Mouse (Mus musculus) kidney, embryonic 16.5 days (tissue): ENCODE results near the gene Abca12. TPM values are rescaled to one million over a fixed set of nuclear protein-coding genes. Genes with fewer than 3 reads are reported as not detected.

Source experiments
- ATAC-seq: fragments of 200-750 bp; cut with Nextera tagmentation; 2 replicates; pipeline ENCODE4 v1.8.0; 2017; ENCODE audit warnings: moderate TSS enrichment; ENCODE audit not compliant: low FRiP score, low TSS enrichment
- H3K27ac ChIP-seq: fragments of 300-500 bp; sonication (generic); 2 replicates; pipeline ENCODE4 v1.5.1; 2014; ENCODE audit warnings: low read length
- H3K27me3 ChIP-seq: fragments of 300-500 bp; sonication (generic); 2 replicates; pipeline ENCODE4 v1.6.1; 2014; ENCODE audit warnings: low read length, control low read depth, mixed read lengths; ENCODE audit not compliant: insufficient read depth
- H3K36me3 ChIP-seq: fragments of 300-500 bp; sonication (generic); 2 replicates; pipeline ENCODE4 v1.6.1; 2014; ENCODE audit warnings: low read length, control low read depth, mixed read lengths; ENCODE audit not compliant: insufficient read depth
- H3K4me1 ChIP-seq: fragments of 300-500 bp; sonication (generic); 2 replicates; pipeline ENCODE4 v1.6.1; 2014; ENCODE audit warnings: low read length, control low read depth, mixed read lengths; ENCODE audit not compliant: insufficient read depth
- H3K4me2 ChIP-seq: fragments of 300-500 bp; sonication (generic); replicated peaks from 2 replicates; pipeline ENCODE4 v1.6.1; 2014; ENCODE audit warnings: low read depth, low read length
- H3K4me3 ChIP-seq: fragments of 300-500 bp; sonication (generic); 2 replicates; pipeline ENCODE4 v1.5.1; 2014; ENCODE audit warnings: mild to moderate bottlenecking, low read length
- H3K9ac ChIP-seq: fragments of 300-500 bp; sonication (generic); replicated peaks from 2 replicates; pipeline ENCODE4 v1.6.1; 2014; ENCODE audit warnings: low read length
- H3K9me3 ChIP-seq: fragments of 300-500 bp; sonication (generic); 2 replicates; pipeline ENCODE4 v1.6.1; 2016; ENCODE audit warnings: low read length, control low read depth
- WGBS: fragments of 180-500 bp; shearing (Covaris S2); extraction: QIAGEN DNeasy Blood & Tissue Kit; methylation state at CpG from one replicate; pipeline ENCODE4 v1.1.7; 2014; 5-methylcytosine and 5-hydroxymethylcytosine counted together
- polyA plus RNA-seq: library from polyadenylated mRNA; unstranded; fragments of >200 nt; fragmentation: Nextera tagmentation; extraction: Ambion mirVana; gene quantifications from 2 replicates; pipeline ENCODE4 v1.2.1, GENCODE M21; 2015

Abca12 gene
- polyA plus RNA-seq, 1 experiment from 2014 or later = not detected

- Histone ChIP-seq H3K4me3 (no peak overlapping the region), H3K27ac (no peak overlapping the region), H3K36me3 (no peaks in the 10 kb centered on the region), H3K4me1 (no peaks in the 10 kb centered on the region), H3K4me2 (no peak overlapping the region), H3K9me3 (no peaks in the 10 kb centered on the region), H3K9ac (no peak overlapping the region), H3K27me3 (no peaks in the 10 kb centered on the region)
- no peak for ATAC-seq
- WGBS = 59% methylated on average over 2 of the region's 2 CpGs
Observed at GRCm38 (mm10) chr1:71296585-71296984, 118.1 kb downstream of the Abca12 start.

- H3K9ac ChIP-seq = no peak overlapping the region
- 85% methylated on average over 3 of the region's 3 CpGs for WGBS
- no peak overlapping the region for H3K4me2 ChIP-seq
- H3K36me3 ChIP-seq = no peaks in the 10 kb centered on the region
- no peak overlapping the region for H3K4me3 ChIP-seq
- no peaks in the 10 kb centered on the region for H3K9me3 ChIP-seq
- no peak overlapping the region for H3K27ac ChIP-seq
- H3K4me1 ChIP-seq = no peaks in the 10 kb centered on the region
- no peak for ATAC-seq
- H3K27me3 ChIP-seq = no peaks in the 10 kb centered on the region
Observed at GRCm38 (mm10) chr1:71291917-71292316, 122.8 kb downstream of the Abca12 start.

GRCm38 (mm10) chr1:71289511-71289910, 125.2 kb downstream of the Abca12 start:
- H3K27ac ChIP-seq = no peak overlapping the region
- 20% methylated on average over 5 of the region's 5 CpGs for WGBS
- H3K9ac ChIP-seq = no peak overlapping the region
- no peaks in the 10 kb centered on the region for H3K27me3 ChIP-seq
- no peak for ATAC-seq
- no peak overlapping the region for H3K4me3 ChIP-seq
- H3K36me3 ChIP-seq = no peaks in the 10 kb centered on the region
- no peaks in the 10 kb centered on the region for H3K4me1 ChIP-seq
- no peaks in the 10 kb centered on the region for H3K9me3 ChIP-seq
- H3K4me2 ChIP-seq = no peak overlapping the region

GRCm38 (mm10) chr1:71276940-71277339, 137.8 kb downstream of the Abca12 start:
- 44% methylated on average over 5 of the region's 5 CpGs for WGBS

GRCm38 (mm10) chr1:71272550-71272949, 142.2 kb downstream of the Abca12 start:
- H3K4me2 ChIP-seq = no peak overlapping the region
- H3K9me3 ChIP-seq = no peaks in the 10 kb centered on the region
- H3K9ac ChIP-seq = no peak overlapping the region
- WGBS = 62% methylated on average over 7 of the region's 7 CpGs
- no peak overlapping the region for H3K4me3 ChIP-seq
- H3K4me1 ChIP-seq = no peaks in the 10 kb centered on the region
- no peaks in the 10 kb centered on the region for H3K27me3 ChIP-seq
- H3K27ac ChIP-seq = no peak overlapping the region
- H3K36me3 ChIP-seq = no peaks in the 10 kb centered on the region
- no peak for ATAC-seq

More at GRCm38 (mm10) chr1:71276940-71277339, 137.8 kb downstream of the Abca12 start:
- no peak for ATAC-seq
- Histone ChIP-seq H3K4me2 (no peak overlapping the region), H3K9ac (no peak overlapping the region), H3K4me3 (no peak overlapping the region), H3K27me3 (no peaks in the 10 kb centered on the region), H3K9me3 (no peaks in the 10 kb centered on the region), H3K36me3 (no peaks in the 10 kb centered on the region), H3K27ac (no peak overlapping the region), H3K4me1 (no peaks in the 10 kb centered on the region)

- Histone ChIP-seq H3K36me3 (no peaks in the 10 kb centered on the region), H3K9ac (no peak overlapping the region), H3K4me1 (no peaks in the 10 kb centered on the region), H3K27ac (no peak overlapping the region), H3K4me2 (no peak overlapping the region), H3K4me3 (no peak overlapping the region), H3K27me3 (no peaks in the 10 kb centered on the region), H3K9me3 (no peaks in the 10 kb centered on the region)
- no peak for ATAC-seq
- 78% methylated on average over 8 of the region's 8 CpGs for WGBS
Observed at GRCm38 (mm10) chr1:71272077-71272476, 142.6 kb downstream of the Abca12 start.

- 87% methylated on average over 3 of the region's 3 CpGs for WGBS
- H3K9me3 ChIP-seq = no peaks in the 10 kb centered on the region
- no peaks in the 10 kb centered on the region for H3K27me3 ChIP-seq
- H3K9ac ChIP-seq = no peak overlapping the region
- H3K36me3 ChIP-seq = no peaks in the 10 kb centered on the region
- no peaks in the 10 kb centered on the region for H3K4me1 ChIP-seq
- H3K4me2 ChIP-seq = no peak overlapping the region
- H3K4me3 ChIP-seq = no peak overlapping the region
- ATAC-seq = no peak
- no peak overlapping the region for H3K27ac ChIP-seq
Observed at GRCm38 (mm10) chr1:71270083-71270482, 144.6 kb downstream of the Abca12 start.

- Histone ChIP-seq H3K4me2 (no peak overlapping the region), H3K9ac (no peak overlapping the region), H3K27ac (no peak overlapping the region), H3K9me3 (no peaks in the 10 kb centered on the region), H3K4me3 (no peak overlapping the region), H3K4me1 (no peaks in the 10 kb centered on the region), H3K27me3 (no peaks in the 10 kb centered on the region), H3K36me3 (no peaks in the 10 kb centered on the region)
- no peak for ATAC-seq
- WGBS = 93% methylated on average over 8 of the region's 8 CpGs
Observed at GRCm38 (mm10) chr1:71266630-71267029, 148.1 kb downstream of the Abca12 start.

- Histone ChIP-seq H3K27ac (no peak overlapping the region), H3K9ac (no peak overlapping the region), H3K36me3 (no peaks in the 10 kb centered on the region), H3K4me3 (no peak overlapping the region), H3K9me3 (no peaks in the 10 kb centered on the region), H3K27me3 (no peaks in the 10 kb centered on the region), H3K4me2 (no peak overlapping the region), H3K4me1 (no peaks in the 10 kb centered on the region)
- ATAC-seq = no peak
- WGBS = 94% methylated on average over 7 of the region's 7 CpGs
Observed at GRCm38 (mm10) chr1:71263532-71263931, 151.2 kb downstream of the Abca12 start.

- H3K36me3 ChIP-seq = no peaks in the 10 kb centered on the region
- WGBS = 66% methylated on average over 3 of the region's 3 CpGs
- H3K4me1 ChIP-seq = no peaks in the 10 kb centered on the region
- H3K27me3 ChIP-seq = no peaks in the 10 kb centered on the region
- no peak for ATAC-seq
- H3K9ac ChIP-seq = no peak overlapping the region
- no peak overlapping the region for H3K4me2 ChIP-seq
- H3K9me3 ChIP-seq = no peaks in the 10 kb centered on the region
- no peak overlapping the region for H3K4me3 ChIP-seq
- no peak overlapping the region for H3K27ac ChIP-seq
Observed at GRCm38 (mm10) chr1:71244647-71245046, 170.1 kb downstream of the Abca12 start.

- Histone ChIP-seq H3K4me1 (no peaks in the 10 kb centered on the region), H3K36me3 (no peaks in the 10 kb centered on the region), H3K9me3 (no peaks in the 10 kb centered on the region), H3K4me3 (no peak overlapping the region), H3K9ac (no peak overlapping the region), H3K27me3 (no peaks in the 10 kb centered on the region), H3K27ac (no peak overlapping the region), H3K4me2 (no peak overlapping the region)
- WGBS = 75% methylated on average over 1 of the region's 1 CpGs
- ATAC-seq = no peak
Observed at GRCm38 (mm10) chr1:71241396-71241795, 173.3 kb downstream of the Abca12 start.
